Mouse (Mus musculus): ENCODE measurements around the gene Arsb. TPM values are rescaled to one million over a fixed set of nuclear protein-coding genes. Genes with fewer than 3 reads are reported as not detected.

Gene Arsb
- polyA plus RNA-seq, 1 experiment from 2014 or later, result 12.5 TPM

DNA sequence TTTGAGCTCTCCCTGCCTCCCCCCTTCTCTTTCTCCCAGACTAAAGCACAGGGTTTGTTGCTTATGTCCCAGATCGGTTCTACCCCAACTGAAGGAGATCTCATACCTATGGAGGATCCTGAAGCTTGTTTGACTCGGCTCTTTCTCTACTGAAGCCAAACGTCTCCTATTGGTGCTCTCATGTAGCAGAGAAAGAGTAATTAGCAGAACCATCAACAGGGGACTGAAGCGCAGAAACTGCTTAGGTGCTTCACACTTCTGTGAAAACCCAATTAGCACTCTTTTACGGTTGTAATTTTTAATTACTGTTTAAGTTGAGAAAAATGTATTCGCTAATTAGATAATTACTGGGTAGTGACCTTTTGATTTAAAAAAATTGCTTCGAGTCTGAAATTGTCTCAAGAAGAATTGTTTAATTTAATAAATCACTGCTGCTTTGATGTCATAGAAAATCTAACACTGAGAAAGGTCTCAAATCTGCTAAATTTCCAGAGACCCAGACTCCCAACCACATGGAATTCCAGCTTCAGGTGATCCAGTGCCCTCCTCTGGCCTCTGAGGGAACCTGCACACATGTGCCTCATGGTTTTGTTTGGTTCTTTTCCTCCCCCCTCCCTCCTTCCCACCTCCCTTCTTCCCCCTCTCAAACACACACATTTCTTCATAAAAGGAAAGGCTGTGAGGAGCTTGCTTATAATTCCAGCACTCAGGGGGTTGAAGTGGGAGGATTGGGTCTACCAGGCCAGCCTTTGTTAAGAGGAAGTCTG, 54.5 kb downstream of the Arsb start:
- H3K27ac ChIP-seq, result no peak overlapping the region
- H3K4me1 ChIP-seq, result peaks cover 5% of the 10 kb centered on the region; the same call in 1 of the 2 replicates
- H3K4me3 ChIP-seq, result no peak overlapping the region
- no peak for ATAC-seq (ENCODE audit: insufficient number of reproducible peaks, insufficient read depth, low FRiP score, low TSS enrichment)
- H3K27me3 ChIP-seq, result no peaks in the 10 kb centered on the region
- H3K36me3 ChIP-seq, result no peaks in the 10 kb centered on the region
- H3K4me2 ChIP-seq (replicated peaks), result no peak overlapping the region
- H3K9me3 ChIP-seq, result no peaks in the 10 kb centered on the region
- 77% methylated on average over 7 of the region's 7 CpGs for WGBS
- no peak overlapping the region for H3K9ac ChIP-seq

DNA sequence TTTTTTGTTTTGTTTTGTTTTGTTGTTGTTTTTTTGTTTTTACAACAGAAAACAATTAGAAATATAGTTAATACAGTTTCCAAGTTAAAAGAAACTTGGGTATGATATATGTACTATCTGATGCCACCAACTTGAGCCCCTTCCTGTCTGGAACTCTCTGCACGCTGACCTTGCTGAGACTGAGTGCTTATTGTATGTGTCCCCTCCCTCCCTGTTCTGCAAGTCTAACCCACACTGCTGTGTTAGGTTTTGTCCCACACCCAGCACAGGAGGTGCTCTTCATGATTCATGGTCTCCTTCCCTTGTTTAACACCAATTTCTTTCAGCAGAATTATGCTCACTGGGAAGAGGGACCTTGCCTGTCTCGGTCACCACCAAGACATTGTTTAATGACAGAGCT, 56.3 kb downstream of the Arsb start:
- ATAC-seq (ENCODE audit: insufficient number of reproducible peaks, insufficient read depth, low FRiP score, low TSS enrichment), result no peak
- 80% methylated on average over 2 of the region's 2 CpGs for WGBS

DNA sequence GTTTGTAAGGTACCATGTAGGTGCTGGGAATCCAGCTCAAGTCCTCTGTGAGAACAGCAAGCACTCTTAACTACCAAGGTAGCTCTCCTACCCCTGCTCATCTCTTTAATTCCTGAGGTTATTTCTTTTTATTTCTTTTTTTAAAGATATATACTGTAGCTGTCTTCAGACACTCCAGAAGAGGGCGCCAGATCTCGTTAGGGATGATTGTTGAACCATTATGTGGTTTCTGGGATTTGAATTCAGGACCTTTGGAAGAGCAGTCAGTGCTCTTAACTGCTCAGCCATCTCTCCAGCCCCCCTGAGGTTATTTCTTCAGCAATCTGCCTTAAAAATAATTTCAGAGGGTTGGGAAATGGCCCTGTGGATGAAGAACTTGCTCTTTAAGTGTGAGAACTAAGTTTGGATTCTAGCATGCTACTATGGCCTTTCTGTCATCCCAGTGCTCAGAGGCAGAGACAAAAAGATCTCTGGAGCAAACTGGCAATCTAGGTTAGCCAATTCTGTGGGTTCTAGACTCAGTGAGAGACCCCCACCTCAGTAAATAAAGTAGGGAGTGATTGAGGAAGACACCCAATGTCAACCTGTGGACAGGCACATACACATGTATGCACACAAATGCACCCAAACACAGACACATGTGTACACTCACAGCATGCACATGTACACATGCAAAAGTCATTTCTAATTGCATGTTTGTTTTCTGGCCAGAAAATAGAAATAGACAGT, 58.3 kb downstream of the Arsb start:
- H3K27me3 ChIP-seq, result no peaks in the 10 kb centered on the region
- H3K4me3 ChIP-seq, result no peak overlapping the region
- no peaks in the 10 kb centered on the region for H3K36me3 ChIP-seq
- 0 out of 2 replicates have a peak, but pooled peaks cover 6% of the 10 kb centered on the region for H3K9me3 ChIP-seq
- H3K4me1 ChIP-seq, result peaks cover 5% of the 10 kb centered on the region; the same call in 1 of the 2 replicates
- ATAC-seq (ENCODE audit: insufficient number of reproducible peaks, insufficient read depth, low FRiP score, low TSS enrichment), result no peak
- 63% methylated on average over 2 of the region's 2 CpGs for WGBS
- H3K9ac ChIP-seq, result no peak overlapping the region
- H3K27ac ChIP-seq, result no peak overlapping the region
- no peak overlapping the region for H3K4me2 ChIP-seq (replicated peaks)

More for the DNA sequence above, 56.3 kb downstream of the Arsb start:
- 0 out of 2 replicates have a peak, but pooled peaks cover 2% of the 10 kb centered on the region for H3K9me3 ChIP-seq
- H3K9ac ChIP-seq, result no peak overlapping the region
- H3K27ac ChIP-seq, result no peak overlapping the region
- no peaks in the 10 kb centered on the region for H3K36me3 ChIP-seq
- no peaks in the 10 kb centered on the region for H3K27me3 ChIP-seq
- peaks cover 5% of the 10 kb centered on the region; the same call in 1 of the 2 replicates for H3K4me1 ChIP-seq
- no peak overlapping the region for H3K4me2 ChIP-seq (replicated peaks)
- H3K4me3 ChIP-seq, result no peak overlapping the region

DNA sequence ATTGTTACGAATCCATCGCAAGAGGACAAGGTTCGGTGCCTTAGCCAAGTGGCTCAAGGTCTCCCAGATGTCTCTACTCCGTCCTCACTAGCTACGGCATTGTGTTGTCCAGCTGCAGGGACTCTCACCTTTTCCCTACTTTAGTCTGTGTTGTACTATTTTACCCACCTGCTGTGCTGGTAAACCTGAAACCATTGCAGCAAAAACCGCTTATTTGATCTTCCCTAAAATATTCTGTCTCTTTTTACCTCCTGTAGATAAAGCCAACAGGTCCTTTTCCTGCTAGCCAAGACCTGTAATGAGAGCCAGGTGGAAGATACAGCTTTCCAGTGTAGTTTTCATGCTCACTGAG, 58.8 kb downstream of the Arsb start:
- Histone ChIP-seq H3K9ac (no peak overlapping the region), H3K27ac (peak overlapping the region; percentile 24; the same call in 1 of the 2 replicates), H3K36me3 (no peaks in the 10 kb centered on the region), H3K9me3 (0 out of 2 replicates have a peak, but pooled peaks cover 6% of the 10 kb centered on the region), H3K4me3 (no peak overlapping the region), H3K4me2 (replicated peaks) (no peak overlapping the region), H3K27me3 (no peaks in the 10 kb centered on the region), H3K4me1 (peaks cover 5% of the 10 kb centered on the region; the same call in 1 of the 2 replicates)
- no peak for ATAC-seq (ENCODE audit: insufficient number of reproducible peaks, insufficient read depth, low FRiP score, low TSS enrichment)
- WGBS, result 69% methylated on average over 6 of the region's 6 CpGs

DNA sequence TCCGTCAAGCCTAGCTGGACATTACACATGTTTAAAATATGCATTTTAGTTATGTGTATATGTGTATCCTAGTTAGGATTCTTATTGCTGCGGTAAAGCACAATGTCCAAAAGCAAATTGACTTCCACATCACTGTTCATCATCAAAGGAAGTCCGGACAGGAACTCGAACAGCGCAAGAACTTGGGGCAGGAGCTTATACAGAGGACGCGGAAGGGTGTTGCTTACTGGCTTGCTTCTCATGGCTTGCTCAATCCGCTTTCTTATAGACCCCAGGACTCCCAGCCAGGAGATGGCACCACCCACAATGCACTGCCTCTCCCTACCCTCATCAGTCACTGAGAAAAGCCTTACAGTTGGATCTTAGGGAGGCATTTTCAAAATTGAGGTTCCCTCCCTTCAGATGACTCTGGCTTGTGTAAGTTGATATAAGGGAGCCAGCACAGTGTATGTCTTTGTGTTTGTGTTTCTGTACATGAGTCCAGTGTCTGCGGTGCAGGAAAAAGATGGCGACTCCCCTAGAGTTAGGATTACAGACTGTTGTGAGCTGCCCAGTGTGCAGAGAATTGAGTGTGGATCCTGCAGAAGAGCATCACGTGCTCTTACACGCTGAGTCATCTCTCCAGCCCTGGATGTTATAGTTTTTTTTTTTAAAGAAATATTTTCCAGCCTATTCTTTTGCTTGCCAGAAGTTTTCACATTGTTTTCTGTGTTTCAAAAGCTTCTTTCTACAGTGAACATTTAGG, 66.2 kb downstream of the Arsb start:
- H3K9me3 ChIP-seq, result 0 out of 2 replicates have a peak, but pooled peaks cover 3% of the 10 kb centered on the region
- peaks cover 50% of the 10 kb centered on the region for H3K4me1 ChIP-seq
- peak overlapping the region; percentile 95 for H3K27ac ChIP-seq
- 72% methylated on average over 12 of the region's 12 CpGs for WGBS
- no peak overlapping the region for H3K4me3 ChIP-seq
- H3K36me3 ChIP-seq, result no peaks in the 10 kb centered on the region
- H3K4me2 ChIP-seq (replicated peaks), result no peak overlapping the region
- no peak for ATAC-seq (ENCODE audit: insufficient number of reproducible peaks, insufficient read depth, low FRiP score, low TSS enrichment)
- H3K9ac ChIP-seq, result no peak overlapping the region
- no peaks in the 10 kb centered on the region for H3K27me3 ChIP-seq

DNA sequence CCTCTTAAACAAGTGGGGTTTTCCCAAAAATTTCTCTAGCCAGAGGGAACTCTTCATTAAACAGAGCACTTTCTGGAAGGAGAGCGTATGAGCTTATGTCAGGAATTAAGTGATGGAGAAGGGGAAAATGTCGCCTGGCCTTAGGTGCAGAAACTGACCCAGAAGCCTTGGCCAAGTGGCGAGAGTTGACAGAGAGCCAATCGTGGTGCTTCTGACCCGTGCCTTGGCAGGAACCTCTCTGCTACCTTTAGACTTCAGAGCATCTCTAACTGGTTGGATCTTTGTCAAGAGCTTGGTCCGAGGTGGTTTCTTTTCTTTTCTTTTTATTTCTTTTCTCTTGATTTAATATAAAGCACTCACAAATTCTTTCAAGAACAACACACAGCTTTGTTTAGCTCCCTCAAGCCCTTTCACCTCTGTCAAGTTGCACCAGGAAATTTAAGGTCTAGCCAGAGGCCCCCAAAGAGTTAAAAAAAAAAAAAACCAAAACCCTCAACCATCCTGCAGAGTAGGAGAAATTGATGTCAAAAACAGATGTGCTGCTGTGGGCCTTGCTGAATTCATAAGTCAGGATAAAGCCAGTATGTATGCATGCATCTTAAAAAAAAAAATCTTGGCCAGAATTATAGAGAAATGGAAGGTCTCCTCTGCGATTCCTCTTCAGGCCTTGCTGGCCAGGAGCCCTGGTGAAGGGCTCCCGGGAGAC, 67.2 kb downstream of the Arsb start:
- Histone ChIP-seq H3K27me3 (no peaks in the 10 kb centered on the region), H3K4me2 (replicated peaks) (0 out of 2 replicates have a peak overlapping the region, but pooled peaks have one; percentile 28), H3K4me1 (peaks cover 50% of the 10 kb centered on the region), H3K36me3 (no peaks in the 10 kb centered on the region), H3K9ac (no peak overlapping the region), H3K4me3 (no peak overlapping the region), H3K9me3 (0 out of 2 replicates have a peak, but pooled peaks cover 3% of the 10 kb centered on the region), H3K27ac (peak overlapping the region; percentile 95)
- WGBS, result 23% methylated on average over 8 of the region's 8 CpGs
- no peak for ATAC-seq (ENCODE audit: insufficient number of reproducible peaks, insufficient read depth, low FRiP score, low TSS enrichment)

DNA sequence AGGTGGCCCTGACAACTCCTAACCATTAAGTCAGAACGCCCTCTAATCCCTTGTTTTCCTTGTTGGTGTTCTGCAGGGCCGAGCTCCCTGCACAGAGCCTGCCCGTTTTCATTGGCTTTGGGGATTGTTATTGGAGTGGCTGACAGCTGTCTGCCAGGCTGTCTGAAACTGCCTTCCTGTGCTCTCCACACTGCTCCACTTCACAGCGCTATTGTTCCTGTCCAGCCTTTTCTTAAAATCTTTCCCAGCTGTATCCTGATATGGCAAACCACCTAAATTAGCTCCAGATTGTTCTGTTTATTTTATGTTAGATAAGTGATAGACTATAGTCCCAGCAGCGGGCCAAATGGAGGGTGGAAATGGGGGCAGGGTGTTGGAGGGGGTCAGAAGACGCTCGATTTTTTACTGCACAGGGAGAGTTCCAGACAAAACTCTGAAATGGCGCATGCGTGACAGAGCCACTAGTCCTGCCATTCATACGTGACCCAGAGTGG, 67.8 kb downstream of the Arsb start:
- 0 out of 2 replicates have a peak, but pooled peaks cover under 1% of the 10 kb centered on the region for H3K9me3 ChIP-seq
- H3K36me3 ChIP-seq, result no peaks in the 10 kb centered on the region
- H3K4me3 ChIP-seq, result no peak overlapping the region
- H3K4me2 ChIP-seq (replicated peaks), result 0 out of 2 replicates have a peak overlapping the region, but pooled peaks have one; percentile 28
- H3K9ac ChIP-seq, result no peak overlapping the region
- WGBS, result 8% methylated on average over 10 of the region's 10 CpGs
- peaks cover 50% of the 10 kb centered on the region for H3K4me1 ChIP-seq
- no peaks in the 10 kb centered on the region for H3K27me3 ChIP-seq
- ATAC-seq (ENCODE audit: insufficient number of reproducible peaks, insufficient read depth, low FRiP score, low TSS enrichment), result peak; percentile 94
- H3K27ac ChIP-seq, result peak overlapping the region; percentile 95

DNA sequence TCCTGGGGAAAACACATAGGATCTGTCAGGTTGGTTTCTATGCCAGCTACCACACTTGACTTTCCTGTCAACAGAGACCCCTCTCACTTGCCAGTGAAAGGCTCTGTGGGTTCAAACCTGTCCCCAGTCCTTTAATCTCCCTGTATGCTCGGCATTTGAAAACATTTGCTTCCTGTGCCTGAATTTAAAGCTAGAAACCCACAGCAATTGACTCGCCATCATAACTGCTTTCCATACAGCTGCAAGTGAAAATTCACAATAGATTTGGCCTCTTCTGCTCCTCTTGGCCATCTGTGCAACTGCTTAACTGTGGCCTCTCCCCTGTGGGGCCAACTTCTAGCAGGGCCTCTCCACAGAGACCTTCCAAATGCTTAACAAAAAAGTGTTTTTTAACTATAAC, 68.3 kb downstream of the Arsb start:
- 0 out of 2 replicates have a peak overlapping the region, but pooled peaks have one; percentile 9 for H3K4me2 ChIP-seq (replicated peaks)
- H3K4me3 ChIP-seq, result no peak overlapping the region
- H3K27me3 ChIP-seq, result no peaks in the 10 kb centered on the region
- no peak overlapping the region for H3K9ac ChIP-seq
- 19% methylated on average over 2 of the region's 2 CpGs for WGBS
- H3K27ac ChIP-seq, result peak overlapping the region; percentile 95
- peaks cover 50% of the 10 kb centered on the region for H3K4me1 ChIP-seq
- ATAC-seq (ENCODE audit: insufficient number of reproducible peaks, insufficient read depth, low FRiP score, low TSS enrichment), result no peak
- no peaks in the 10 kb centered on the region for H3K36me3 ChIP-seq
- no peaks in the 10 kb centered on the region for H3K9me3 ChIP-seq

DNA sequence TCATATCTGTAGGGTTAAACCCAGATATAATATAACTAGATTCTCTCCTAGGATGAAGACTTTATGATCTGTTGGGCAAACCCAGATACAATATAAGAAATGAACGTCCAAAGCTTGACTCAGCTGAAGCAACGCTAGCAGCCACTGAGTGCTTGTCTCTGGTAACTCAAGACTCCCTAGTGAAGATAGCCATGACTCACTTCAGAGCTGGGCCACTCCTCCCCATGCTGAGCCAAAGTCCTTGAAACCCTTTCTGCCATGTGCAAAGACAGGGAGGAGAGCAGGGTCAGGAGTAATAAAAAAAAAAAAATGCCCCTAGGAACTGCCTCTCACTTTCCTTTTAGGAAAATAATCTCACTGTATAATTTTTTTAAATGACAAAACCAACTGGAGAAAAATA, 68.7 kb downstream of the Arsb start:
- 39% methylated on average over 2 of the region's 2 CpGs for WGBS
- H3K9me3 ChIP-seq, result no peaks in the 10 kb centered on the region
- H3K27ac ChIP-seq, result peak overlapping the region; percentile 95
- no peaks in the 10 kb centered on the region for H3K27me3 ChIP-seq
- H3K4me1 ChIP-seq, result peaks cover 50% of the 10 kb centered on the region
- H3K4me3 ChIP-seq, result no peak overlapping the region
- no peak for ATAC-seq (ENCODE audit: insufficient number of reproducible peaks, insufficient read depth, low FRiP score, low TSS enrichment)
- H3K9ac ChIP-seq, result no peak overlapping the region
- no peak overlapping the region for H3K4me2 ChIP-seq (replicated peaks)
- no peaks in the 10 kb centered on the region for H3K36me3 ChIP-seq

DNA sequence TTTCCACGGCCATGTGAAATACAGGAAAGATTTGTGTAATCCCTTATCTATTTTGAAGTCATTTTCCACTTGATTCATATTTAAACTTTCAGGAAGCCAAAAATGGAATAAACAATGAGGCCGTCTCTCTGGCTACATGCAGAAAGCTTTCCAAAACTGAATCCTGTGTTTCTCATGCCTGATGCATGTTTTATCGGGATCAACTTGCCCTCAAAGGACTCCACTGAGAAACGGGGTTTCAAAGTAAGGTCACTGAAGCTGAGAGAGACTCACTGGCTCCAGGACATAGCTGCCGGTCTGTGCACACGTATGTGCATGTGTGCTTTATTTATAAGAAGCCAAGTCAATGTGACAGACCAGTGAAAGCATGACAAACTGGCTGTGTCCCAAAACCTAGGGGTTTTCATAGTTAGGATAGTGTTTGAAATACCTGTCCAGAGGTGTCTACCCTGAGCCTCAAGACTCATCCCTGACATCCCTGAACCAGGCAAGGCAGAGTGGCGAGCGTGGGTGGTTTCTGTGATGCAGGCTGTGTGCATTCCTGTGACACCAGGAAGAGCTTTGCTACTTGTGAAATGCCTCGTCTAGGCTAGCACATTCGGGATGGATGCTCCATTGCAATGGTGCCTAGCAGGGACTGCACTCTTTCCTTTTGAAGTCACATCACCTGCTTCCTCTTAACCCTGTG, 75.5 kb downstream of the Arsb start:
- Histone ChIP-seq H3K27ac (no peak overlapping the region), H3K4me3 (no peak overlapping the region), H3K36me3 (no peaks in the 10 kb centered on the region), H3K4me2 (replicated peaks) (no peak overlapping the region), H3K27me3 (no peaks in the 10 kb centered on the region), H3K9me3 (no peaks in the 10 kb centered on the region), H3K4me1 (peaks cover 12% of the 10 kb centered on the region; the same call in 1 of the 2 replicates), H3K9ac (no peak overlapping the region)
- ATAC-seq (ENCODE audit: insufficient number of reproducible peaks, insufficient read depth, low FRiP score, low TSS enrichment), result no peak
- 70% methylated on average over 10 of the region's 10 CpGs for WGBS
